Mouse (Mus musculus) heart, embryonic 16.5 days (tissue): ENCODE data around the gene Sox10. TPM values are rescaled to one million over a fixed set of nuclear protein-coding genes. Genes with fewer than 3 reads are reported as not detected.

Experiments used
- ATAC-seq: fragments of 200-750 bp; cut with Nextera tagmentation; replicated peaks from 2 replicates; pipeline ENCODE4 v1.8.0; 2017; ENCODE audit warnings: moderate number of reproducible peaks; ENCODE audit not compliant: insufficient read depth, low FRiP score; ENCODE audit errors: extremely low read depth
- H3K27ac ChIP-seq: fragments of 300-500 bp; sonication (generic); 2 replicates; pipeline ENCODE4 v1.5.1; 2014; ENCODE audit warnings: mild to moderate bottlenecking, low read length, control low read depth, moderate library complexity
- H3K27me3 ChIP-seq: fragments of 300-500 bp; sonication (generic); 2 replicates; pipeline ENCODE4 v1.6.1; 2014; ENCODE audit warnings: low read length, mixed read lengths; ENCODE audit not compliant: control insufficient read depth, insufficient read depth
- H3K36me3 ChIP-seq: fragments of 300-500 bp; sonication (generic); 2 replicates; pipeline ENCODE4 v1.6.1; 2014; ENCODE audit not compliant: control insufficient read depth, insufficient read depth
- H3K4me1 ChIP-seq: fragments of 300-500 bp; sonication (generic); 2 replicates; pipeline ENCODE4 v1.6.1; 2014; ENCODE audit warnings: low read length, mixed read lengths; ENCODE audit not compliant: control insufficient read depth, insufficient read depth
- H3K4me2 ChIP-seq: fragments of 300-500 bp; sonication (generic); 2 replicates; pipeline ENCODE4 v1.6.1; 2014; ENCODE audit warnings: low read depth, mild to moderate bottlenecking, control low read depth, low read length
- H3K4me3 ChIP-seq: fragments of 300-500 bp; sonication (generic); 2 replicates; pipeline ENCODE4 v1.5.1; 2014; ENCODE audit warnings: mild to moderate bottlenecking, control low read depth, low read length
- H3K9ac ChIP-seq: fragments of 300-500 bp; sonication (generic); 2 replicates; pipeline ENCODE4 v1.6.1; 2014; ENCODE audit warnings: low read length, control low read depth
- H3K9me3 ChIP-seq: fragments of 300-500 bp; sonication (generic); replicated peaks from 2 replicates; pipeline ENCODE4 v1.6.1; 2016; ENCODE audit warnings: low read length; ENCODE audit not compliant: control insufficient read depth
- WGBS: fragments of 180-500 bp; shearing (Covaris S2); extraction: QIAGEN DNeasy Blood & Tissue Kit; methylation state at CpG from one replicate; pipeline ENCODE4 v1.1.7; 2014; 5-methylcytosine and 5-hydroxymethylcytosine counted together
- polyA plus RNA-seq: library from polyadenylated mRNA; unstranded; fragments of >200 nt; fragmentation: Nextera tagmentation; extraction: Ambion mirVana; gene quantifications from 2 replicates; pipeline ENCODE4 v1.2.1, GENCODE M21; 2015

Sox10 gene
- polyA plus RNA-seq: 0.39 and 0.59 TPM in 2 replicates

DNA sequence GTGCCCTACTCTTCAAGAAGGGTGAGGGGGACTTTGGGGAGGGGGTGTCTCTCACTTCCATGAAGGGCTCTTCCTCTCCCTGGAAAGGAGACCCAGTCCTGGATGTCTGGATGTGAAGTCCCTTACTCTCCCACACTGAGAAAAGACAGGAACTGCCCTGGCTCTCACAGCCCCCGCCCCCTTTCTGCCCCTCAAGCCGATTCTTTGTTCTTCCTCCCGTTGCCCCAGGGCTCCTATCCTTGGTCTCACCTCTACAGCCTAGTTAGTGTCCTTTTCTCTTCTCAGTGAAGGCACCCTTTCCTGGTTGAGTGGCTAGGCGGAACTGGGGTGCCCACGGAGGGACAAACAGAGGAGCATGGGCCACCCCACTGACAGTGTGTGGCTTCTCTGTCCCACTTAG, at the start of gene Sox10:
Sox10 (minus strand) TSS at position 101 of the 400 bp plus-strand sequence.
- 59% methylated on average over 5 of the region's 5 CpGs for WGBS
- H3K27me3 ChIP-seq: peaks cover 61% of the 10 kb centered on the region
- H3K36me3 ChIP-seq: no peaks in the 10 kb centered on the region
- ATAC-seq: no peak
- no peak within 1 kb of the TSS for H3K4me2 ChIP-seq
- H3K4me1 ChIP-seq: no peaks in the 10 kb centered on the region
- no peak within 1 kb of the TSS for H3K27ac ChIP-seq
- H3K9ac ChIP-seq: no peak within 1 kb of the TSS
- H3K4me3 ChIP-seq: no peak within 1 kb of the TSS
- no peaks in the 10 kb centered on the region for H3K9me3 ChIP-seq

DNA sequence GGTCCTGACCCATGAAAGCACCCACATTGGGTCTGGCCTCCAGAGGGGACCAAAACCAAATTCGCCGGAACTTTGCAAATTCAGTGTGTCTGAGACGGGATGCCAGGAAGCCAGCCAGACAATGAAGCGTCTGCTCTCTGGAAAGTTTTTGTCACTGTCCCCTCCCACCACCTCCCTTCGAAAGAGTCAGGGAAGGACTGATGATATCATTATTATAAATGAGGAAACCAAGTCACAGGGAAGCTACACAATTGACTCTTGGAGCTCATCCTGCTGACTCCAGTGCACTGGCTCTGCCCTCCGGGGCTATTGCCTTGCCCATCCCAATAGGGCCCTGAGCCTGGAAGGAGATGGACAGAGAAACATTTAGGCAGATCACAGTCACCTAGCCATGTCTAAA, 48.6 kb upstream of the Sox10 start:
- no peak overlapping the region for H3K4me2 ChIP-seq
- no peak for ATAC-seq
- H3K4me3 ChIP-seq: no peak overlapping the region
- no peak overlapping the region for H3K27ac ChIP-seq
- H3K4me1 ChIP-seq: peaks cover 5% of the 10 kb centered on the region; the same call in 1 of the 2 replicates
- no peaks in the 10 kb centered on the region for H3K9me3 ChIP-seq
- H3K36me3 ChIP-seq: no peaks in the 10 kb centered on the region
- WGBS: 62% methylated on average over 6 of the region's 6 CpGs
- H3K27me3 ChIP-seq: no peaks in the 10 kb centered on the region; the same call in 1 of the 2 replicates
- no peak overlapping the region for H3K9ac ChIP-seq

DNA sequence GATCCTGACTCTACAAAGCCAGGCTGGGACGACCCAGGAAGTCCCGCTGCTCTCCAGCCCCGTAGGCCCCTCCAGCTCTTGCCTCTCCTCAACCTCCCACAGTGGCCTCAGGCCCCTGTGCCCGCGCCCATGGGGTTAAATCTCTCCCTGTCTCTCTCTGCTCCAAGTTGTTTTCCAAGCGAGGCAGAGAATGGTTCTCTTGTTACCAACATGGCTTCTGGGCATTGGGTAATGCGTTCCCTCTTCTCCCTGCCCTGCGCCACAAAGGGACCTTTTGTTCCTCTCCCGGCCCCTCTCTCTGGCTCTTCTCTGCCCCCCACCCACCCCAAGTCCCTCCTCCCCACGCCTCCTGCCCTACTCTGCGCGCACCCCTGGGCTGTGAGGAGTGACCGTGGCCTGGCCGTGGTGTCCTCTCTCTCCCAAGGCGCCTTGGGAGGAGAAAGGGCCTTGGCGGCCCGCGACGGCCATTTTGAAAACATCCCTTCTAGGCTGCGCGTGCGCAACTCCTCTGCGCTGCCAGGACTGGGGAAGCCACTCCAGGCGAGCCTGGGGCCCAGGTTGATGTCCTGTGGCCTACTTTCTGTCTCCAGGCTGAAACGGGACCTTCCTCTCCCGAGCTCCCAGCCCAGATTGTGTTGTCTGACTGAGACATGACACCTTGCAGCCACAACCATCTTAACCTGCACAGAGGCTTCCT, 47.9 kb upstream of the Sox10 start:
- Histone ChIP-seq H3K27ac (no peak overlapping the region), H3K4me1 (peaks cover 5% of the 10 kb centered on the region; the same call in 1 of the 2 replicates), H3K36me3 (no peaks in the 10 kb centered on the region), H3K4me2 (no peak overlapping the region), H3K4me3 (no peak overlapping the region), H3K9ac (no peak overlapping the region), H3K9me3 (no peaks in the 10 kb centered on the region), H3K27me3 (no peaks in the 10 kb centered on the region; the same call in 1 of the 2 replicates)
- WGBS: 88% methylated on average over 26 of the region's 26 CpGs
- ATAC-seq: no peak

DNA sequence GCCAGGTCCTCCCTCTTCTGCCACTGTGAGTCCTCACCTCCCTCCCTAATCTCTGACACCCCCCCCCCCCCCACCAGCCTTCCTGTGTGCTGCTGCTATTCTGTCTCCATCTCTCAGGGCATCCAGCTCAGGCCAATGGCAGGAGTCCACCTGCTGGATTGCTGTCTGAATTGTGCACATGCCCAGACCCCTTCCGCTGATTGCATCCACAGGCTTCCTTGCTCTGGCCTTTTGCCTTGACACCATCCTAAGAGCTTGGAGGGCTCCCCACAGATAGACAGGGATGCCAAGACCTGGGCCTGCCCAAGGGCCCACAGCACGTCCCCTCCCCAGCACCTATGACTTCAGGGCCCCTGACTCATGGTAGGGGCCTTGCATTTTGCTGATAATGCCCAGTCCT, 45.3 kb upstream of the Sox10 start:
- Histone ChIP-seq H3K9ac (no peak overlapping the region), H3K4me2 (no peak overlapping the region), H3K4me1 (peaks cover 5% of the 10 kb centered on the region; the same call in 1 of the 2 replicates), H3K27me3 (no peaks in the 10 kb centered on the region; the same call in 1 of the 2 replicates), H3K27ac (no peak overlapping the region), H3K4me3 (no peak overlapping the region), H3K36me3 (no peaks in the 10 kb centered on the region), H3K9me3 (no peaks in the 10 kb centered on the region)
- 64% methylated on average over 2 of the region's 2 CpGs for WGBS
- no peak for ATAC-seq

DNA sequence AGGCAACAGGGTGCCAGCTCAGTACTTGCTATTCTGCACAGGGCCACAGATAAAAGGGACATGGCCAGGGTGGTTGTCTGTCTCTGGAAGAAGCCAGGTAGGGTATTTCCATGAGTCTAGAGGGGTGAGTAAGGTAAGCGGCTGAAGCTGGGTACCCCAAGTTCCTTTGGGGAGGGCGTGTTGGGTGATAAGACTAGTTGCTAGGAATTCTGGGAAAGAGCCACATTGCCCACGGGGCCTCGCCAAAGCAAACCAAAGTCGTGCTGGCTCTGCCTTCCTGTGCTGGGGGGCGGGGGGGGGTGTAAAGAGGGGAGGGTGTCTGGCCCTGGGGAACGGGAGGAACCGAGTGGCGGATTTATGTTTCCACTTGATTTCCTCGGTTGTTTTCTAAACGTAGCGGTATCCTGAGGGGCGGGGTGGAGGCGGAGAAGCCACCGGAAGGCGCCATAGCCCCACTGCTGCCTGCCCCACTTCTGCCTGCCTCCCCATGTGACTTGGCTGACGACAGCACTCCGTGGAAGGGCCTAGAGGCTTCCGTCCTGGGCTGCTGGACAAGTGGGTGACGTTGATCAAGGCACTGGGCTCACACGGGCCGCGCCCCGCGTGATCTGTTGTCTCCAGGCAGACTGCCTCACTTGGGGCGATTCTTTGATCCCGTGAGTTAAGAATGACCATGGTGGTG, 43.9 kb upstream of the Sox10 start:
- H3K4me1 ChIP-seq: peaks cover 5% of the 10 kb centered on the region; the same call in 1 of the 2 replicates
- H3K4me2 ChIP-seq: no peak overlapping the region
- H3K4me3 ChIP-seq: no peak overlapping the region
- H3K9me3 ChIP-seq: no peaks in the 10 kb centered on the region
- no peaks in the 10 kb centered on the region for H3K36me3 ChIP-seq
- no peak for ATAC-seq
- H3K27ac ChIP-seq: no peak overlapping the region
- no peaks in the 10 kb centered on the region; the same call in 1 of the 2 replicates for H3K27me3 ChIP-seq
- H3K9ac ChIP-seq: no peak overlapping the region
- WGBS: 78% methylated on average over 27 of the region's 27 CpGs

DNA sequence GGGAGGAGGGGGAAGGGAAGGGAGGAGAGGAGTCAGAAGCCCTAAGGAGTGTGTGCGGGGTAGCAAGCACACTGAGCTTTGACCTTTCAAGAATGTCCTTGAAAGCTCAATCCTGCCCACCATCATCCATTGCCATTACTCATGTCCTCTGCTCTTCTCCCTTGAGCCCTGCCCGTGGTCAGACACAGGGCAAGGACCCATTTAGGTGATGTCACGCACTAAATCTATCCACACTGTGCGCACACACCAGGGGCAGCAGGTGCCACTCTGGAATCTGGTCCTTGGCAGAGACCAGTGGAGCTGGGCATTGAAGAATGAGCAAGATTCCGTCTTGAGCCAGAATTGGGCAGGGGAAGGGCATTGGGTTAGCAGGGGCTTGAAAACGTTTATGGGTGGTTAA, 43.2 kb upstream of the Sox10 start:
- Histone ChIP-seq H3K36me3 (no peaks in the 10 kb centered on the region), H3K9me3 (no peaks in the 10 kb centered on the region), H3K9ac (no peak overlapping the region), H3K27me3 (peaks cover 2% of the 10 kb centered on the region; the same call in 1 of the 2 replicates), H3K4me3 (no peak overlapping the region), H3K27ac (no peak overlapping the region), H3K4me2 (no peak overlapping the region), H3K4me1 (peaks cover 5% of the 10 kb centered on the region; the same call in 1 of the 2 replicates)
- ATAC-seq: no peak
- WGBS: 73% methylated on average over 6 of the region's 6 CpGs

DNA sequence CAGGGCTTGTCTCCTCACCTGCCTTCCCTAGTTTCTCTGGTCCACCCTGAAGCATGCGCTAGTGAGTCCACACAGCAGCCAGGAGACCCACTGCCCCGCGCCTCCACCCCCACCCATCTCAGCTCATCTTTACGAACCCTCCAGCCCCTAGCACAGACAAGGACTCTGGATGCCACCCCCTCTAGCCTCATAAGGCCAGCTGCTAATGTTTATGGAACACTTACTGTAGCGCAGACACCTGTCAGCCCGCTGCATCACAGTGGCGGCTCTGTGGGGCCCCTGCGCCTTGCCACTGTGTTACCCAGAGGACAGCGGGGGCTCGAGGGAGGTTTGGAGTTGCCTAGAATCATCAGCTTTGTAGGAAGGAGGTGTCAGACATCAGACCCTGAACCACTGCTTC, 37.5 kb upstream of the Sox10 start:
- WGBS: 21% methylated on average over 10 of the region's 10 CpGs
- no peak overlapping the region for H3K27ac ChIP-seq

DNA sequence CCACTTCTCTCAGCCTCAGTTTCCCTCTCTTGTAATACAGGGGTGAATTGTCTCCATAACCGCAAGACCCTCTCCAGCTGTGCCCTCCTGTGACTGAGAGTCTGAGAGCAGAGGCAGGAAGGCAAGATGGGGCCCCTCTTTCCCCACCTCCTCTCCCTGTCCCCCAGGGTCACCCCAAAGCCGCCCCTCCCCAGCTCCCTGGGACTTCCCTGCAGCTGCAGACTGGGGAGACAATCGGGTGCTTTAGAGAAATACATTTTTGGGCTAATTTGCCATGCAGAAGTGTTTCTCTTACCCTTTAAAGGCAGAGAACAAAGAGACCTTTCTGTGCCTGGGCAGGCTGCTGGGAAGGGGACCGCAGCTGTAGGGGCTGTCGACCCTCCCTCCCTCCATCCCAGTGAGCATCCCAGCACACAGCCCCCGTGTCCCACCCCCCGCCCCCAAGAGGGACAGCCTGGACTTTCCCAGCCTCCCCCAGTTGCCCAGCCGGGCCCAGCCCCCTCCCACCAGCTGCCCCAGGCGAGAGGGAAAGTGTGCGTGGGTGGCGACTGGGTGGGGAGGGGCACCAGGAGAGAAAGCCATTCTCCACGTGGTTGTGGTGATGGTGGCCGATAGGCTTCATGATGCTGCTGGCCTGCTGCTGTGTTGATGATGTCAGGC, 36.6 kb upstream of the Sox10 start:
- Histone ChIP-seq H3K9ac (no peak overlapping the region), H3K4me3 (no peak overlapping the region), H3K9me3 (no peaks in the 10 kb centered on the region), H3K27me3 (peaks cover 2% of the 10 kb centered on the region; the same call in 1 of the 2 replicates), H3K4me2 (no peak overlapping the region), H3K27ac (no peak overlapping the region), H3K4me1 (peaks cover 8% of the 10 kb centered on the region; the same call in 1 of the 2 replicates), H3K36me3 (no peaks in the 10 kb centered on the region)
- WGBS: 36% methylated on average over 13 of the region's 13 CpGs
- no peak for ATAC-seq

More for the DNA sequence above, 37.5 kb upstream of the Sox10 start:
- Histone ChIP-seq H3K27me3 (peaks cover 2% of the 10 kb centered on the region; the same call in 1 of the 2 replicates), H3K4me3 (no peak overlapping the region), H3K36me3 (no peaks in the 10 kb centered on the region), H3K4me1 (peaks cover 8% of the 10 kb centered on the region; the same call in 1 of the 2 replicates), H3K9me3 (no peaks in the 10 kb centered on the region), H3K4me2 (no peak overlapping the region), H3K9ac (no peak overlapping the region)
- ATAC-seq: no peak
